8 mouse cellular contexts compared by ENCODE assay signal in the genomic region with DNA sequence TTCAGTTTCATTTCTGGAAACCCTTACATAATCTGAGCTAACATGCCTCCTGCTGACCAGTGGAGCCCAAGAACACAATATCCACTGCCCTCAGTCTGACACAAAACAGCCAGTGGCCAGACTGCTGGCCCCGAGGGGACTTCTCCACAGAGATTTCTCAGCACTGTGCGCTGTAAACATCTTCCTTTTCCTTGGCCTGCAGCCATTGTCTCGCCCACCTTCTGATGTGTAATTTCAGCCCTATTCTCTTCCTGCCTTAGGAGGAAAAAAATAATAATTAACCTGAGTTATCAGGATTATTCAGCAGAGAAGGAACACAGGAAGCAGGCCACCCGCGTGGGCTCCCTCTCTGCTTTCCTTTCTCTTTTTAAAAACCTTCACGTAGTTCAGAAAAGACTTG.
DNase-seq lines count a peak whose midpoint lies in the region; ATAC-seq lines count a peak whose summit lies in the region.

No protein-coding gene starts in this region.

- no peaks in the 10 kb centered on the region for H3K4me1 ChIP-seq in heart, embryonic 11.5 days (ENCODE audit: control insufficient read depth, insufficient read depth, low read length)
- H3K4me1 ChIP-seq in embryonic facial prominence, embryonic 10.5 days = peaks cover 3% of the 10 kb centered on the region
- no peaks in the 10 kb centered on the region for H3K4me1 ChIP-seq in forebrain, embryonic 16.5 days (replicated peaks; ENCODE audit: control insufficient read depth, insufficient read depth, low read length)

- no peaks in the 10 kb centered on the region for H3K27me3 ChIP-seq in heart, embryonic 11.5 days (ENCODE audit: control insufficient read depth, insufficient read depth, low read length)
- no peaks in the 10 kb centered on the region for H3K27me3 ChIP-seq in embryonic facial prominence, embryonic 10.5 days (replicated peaks; ENCODE audit: low read depth, poor library complexity, severe bottlenecking)
- H3K27me3 ChIP-seq in forebrain, embryonic 16.5 days (replicated peaks; ENCODE audit: control insufficient read depth, insufficient read depth, low read length) = no peaks in the 10 kb centered on the region

- H3K9ac ChIP-seq in heart, embryonic 11.5 days (ENCODE audit: low read depth, low read length) = no peak overlapping the region
- no peak overlapping the region for H3K9ac ChIP-seq in forebrain, embryonic 16.5 days (replicated peaks; ENCODE audit: low read depth, low read length)

- no peaks in the 10 kb centered on the region for H3K9me3 ChIP-seq in heart, embryonic 11.5 days (replicated peaks; ENCODE audit: control insufficient read depth, low read length)
- H3K9me3 ChIP-seq in embryonic facial prominence, embryonic 10.5 days = no peaks in the 10 kb centered on the region
- no peaks in the 10 kb centered on the region for H3K9me3 ChIP-seq in forebrain, embryonic 16.5 days (ENCODE audit: control insufficient read depth, low read length)

- 0 out of 2 replicates have a peak, but pooled peaks have one; percentile 49 for ATAC-seq in heart, embryonic 11.5 days (replicated peaks; ENCODE audit: insufficient number of reproducible peaks, low FRiP score, low TSS enrichment)
- no peak for ATAC-seq in forebrain, embryonic 16.5 days

- no peak overlapping the region for H3K4me3 ChIP-seq in heart, embryonic 11.5 days (ENCODE audit: low read depth, low read length)
- no peak overlapping the region for H3K4me3 ChIP-seq in embryonic facial prominence, embryonic 10.5 days
- H3K4me3 ChIP-seq in forebrain, embryonic 16.5 days (replicated peaks; ENCODE audit: low read length) = no peak overlapping the region

- no peak overlapping the region for H3K27ac ChIP-seq in heart, embryonic 11.5 days (ENCODE audit: low read depth, low read length)
- H3K27ac ChIP-seq in embryonic facial prominence, embryonic 10.5 days (replicated peaks) = no peak overlapping the region
- H3K27ac ChIP-seq in forebrain, embryonic 16.5 days (ENCODE audit: low read length) = no peak overlapping the region

- H3K36me3 ChIP-seq in heart, embryonic 11.5 days (ENCODE audit: control insufficient read depth, insufficient read depth, low read length) = no peaks in the 10 kb centered on the region
- H3K36me3 ChIP-seq in embryonic facial prominence, embryonic 10.5 days (replicated peaks) = no peaks in the 10 kb centered on the region
- no peaks in the 10 kb centered on the region for H3K36me3 ChIP-seq in forebrain, embryonic 16.5 days (ENCODE audit: control insufficient read depth, insufficient read depth)

- intact Hi-C loops in left cerebral cortex, postnatal 25 days (cut with DNase I) = loop anchor here (5.0 kb wide), 1 partner anchor 100 kb away; the partner anchor contains the start of gene Pla2g4a

- peak; percentile 3 to 8 for DNase-seq in cerebellum, postnatal 10 days
- no peak for DNase-seq in cerebellum, adult 18-20 months
- DNase-seq in Muller cell, postnatal 12 days (ENCODE audit: inconsistent ontology term) = peak; percentile 43
- DNase-seq in left cerebral cortex, postnatal 25 days (ENCODE audit: low spot score in 2 of 2) = peak; percentile 41 to 49
- DNase-seq in embryonic facial prominence, embryonic 10.5 days (ENCODE audit: low spot score) = no peak
- DNase-seq in cerebellum, postnatal 4 days (ENCODE audit: low spot score in 2 of 2) = no peak

- 51% methylated on average over 6 of the region's 6 CpGs for WGBS in heart, embryonic 11.5 days (ENCODE audit: insufficient replicate concordance)
- 63% methylated on average over 6 of the region's 6 CpGs for WGBS in embryonic facial prominence, embryonic 10.5 days
- 60% methylated on average over 6 of the region's 6 CpGs for WGBS in forebrain, embryonic 16.5 days

- 0 out of 2 replicates have a peak overlapping the region, but pooled peaks have one; percentile 19 for H3K4me2 ChIP-seq in heart, embryonic 11.5 days
- no peak overlapping the region for H3K4me2 ChIP-seq in forebrain, embryonic 16.5 days (ENCODE audit: low read length)

Comparison
In these comparisons a context has a peak if more than half of its experiments do, and no peak if none do; other contexts are left out.
1. DNase-seq: peak in cerebellum, postnatal 10 days (2 of 2), Muller cell, postnatal 12 days (single experiment) and left cerebral cortex, postnatal 25 days (2 of 2); none in cerebellum, adult 18-20 months (0 of 2), embryonic facial prominence, embryonic 10.5 days (single experiment) and cerebellum, postnatal 4 days (0 of 2).